Mouse (Mus musculus) adipose tissue, adult 10 weeks (tissue): ENCODE data around the gene Lmbr1. TPM values are rescaled to one million over a fixed set of nuclear protein-coding genes. Genes with fewer than 3 reads are reported as not detected.

Experiments
- polyA plus RNA-seq: library from polyadenylated mRNA; stranded (reverse); fragments of 350-450 nt; fragmentation: Illumina TruSeq; extraction: RNeasy Lipid Tissue Mini Kit (QIAGEN cat#74804); gene quantifications from one replicate; pipeline ENCODE4 v1.2.3, GENCODE M21; 2014; ENCODE audit warnings: low read depth, low replicate concordance

Lmbr1 gene
- polyA plus RNA-seq = 12.1 TPM

DNA sequence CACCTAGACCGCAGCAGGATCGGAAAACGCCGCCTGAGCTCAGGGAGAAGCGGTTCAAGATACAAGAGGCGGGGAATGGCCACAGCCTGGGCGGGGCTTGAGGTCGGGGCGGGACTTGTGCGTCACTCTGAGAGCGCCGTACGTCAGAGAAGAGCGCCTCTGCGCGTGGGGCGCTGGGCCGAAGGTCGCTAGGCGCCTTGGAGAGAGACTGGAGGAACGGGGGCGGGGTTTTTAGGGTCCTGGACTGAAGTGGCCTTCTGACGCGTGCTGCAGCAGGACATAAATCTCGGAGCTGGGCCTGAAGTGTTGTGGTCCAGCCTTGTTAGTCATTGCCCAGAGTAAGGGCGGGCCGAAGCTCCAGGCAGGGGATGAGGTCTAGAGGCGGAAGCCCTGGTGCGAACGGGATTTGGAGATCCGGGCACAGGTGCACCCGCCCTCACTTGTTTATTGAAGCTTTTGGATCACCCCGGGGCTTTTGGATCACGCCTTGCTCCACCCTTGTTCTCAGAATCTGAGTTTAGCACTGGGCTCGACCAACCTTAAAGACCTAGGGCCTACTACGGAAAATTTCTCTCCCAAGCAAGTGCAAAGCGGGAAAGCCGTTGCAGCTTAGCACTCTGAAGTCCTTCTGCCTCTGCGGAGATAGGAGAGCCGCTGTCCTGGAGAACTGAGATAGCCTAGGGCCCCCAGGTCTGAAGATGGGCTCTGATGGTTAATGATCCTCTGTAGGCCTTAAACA lies at the start of gene Lmbr1:
TSS of gene Lmbr1 (minus strand) at position 93 of the 739 bp plus-strand sequence.

DNA sequence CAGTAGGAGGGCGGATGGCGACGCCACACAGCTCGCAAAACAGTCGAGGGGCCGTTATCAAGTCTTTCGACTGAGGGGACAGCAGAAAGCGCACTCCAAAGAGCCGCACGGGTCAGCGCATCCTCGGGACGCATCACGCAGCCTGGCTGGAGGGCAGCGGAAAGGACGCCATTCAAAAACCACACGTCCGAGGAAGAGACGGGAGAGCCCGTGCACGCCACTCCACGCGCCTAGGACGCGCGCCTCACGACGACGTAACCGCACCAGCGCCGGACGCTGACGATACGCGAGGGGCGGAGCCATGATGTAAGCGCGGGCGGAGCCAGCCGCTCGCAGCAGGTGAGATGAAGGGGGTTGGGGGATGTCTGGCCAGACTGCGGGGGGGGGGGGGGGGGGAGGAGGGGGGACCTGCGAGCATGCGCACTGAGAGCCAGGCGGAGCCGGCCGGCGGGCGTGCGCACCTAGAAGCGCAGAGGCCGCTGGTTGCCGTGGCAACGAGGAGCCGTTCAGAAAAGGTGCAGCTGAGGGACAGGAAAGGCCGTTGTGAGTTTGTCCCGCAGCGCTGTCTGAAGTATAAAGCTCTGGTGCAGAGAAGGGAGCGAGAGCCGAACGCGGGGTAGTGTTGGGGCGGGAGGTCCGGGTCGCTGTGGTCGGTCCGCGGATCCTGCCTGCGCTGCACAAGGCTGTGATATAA lies 182.5 kb downstream of the Lmbr1 start, which contains the start of gene Rnf32:
TSS of gene Rnf32 (plus strand) at position 423 of the 694 bp plus-strand sequence.

Other genes with a start within 250 kb of the Lmbr1 start
- gene Rnf32, start 182.4 kb downstream of the Lmbr1 start, polyA plus RNA-seq = 11.1 TPM
- gene Nom1, start 56.3 kb upstream of the Lmbr1 start, polyA plus RNA-seq = 17.9 TPM
- gene Mnx1, start 100.1 kb upstream of the Lmbr1 start, polyA plus RNA-seq = not detected
- 22.0 TPM for gene Ube3c, start 190.9 kb upstream of the Lmbr1 start, polyA plus RNA-seq